Mouse (Mus musculus): ENCODE measurements at regions not wholly inside any gene's neighbourhood (a gene's known extent, or its start where the extent isn't known, plus 50 kb on each side); places are given as distances from the start of the nearest gene placed in this dataset.
A peak's percentile ranks its signal among the peaks of the same experiment; 100 is the strongest.
"Not testable (repeated sequence)": the region's sequence is repeated elsewhere in the genome, so short reads cannot be mapped to it uniquely, and the experiment has no call there.

- no peak for DNase-seq (ENCODE audit: low spot score in 2 of 2)
Measured at GRCm38 (mm10) chr12:119527760-119528159, 213.7 kb downstream of the Macc1 start.

- not testable (repeated sequence) for DNase-seq (ENCODE audit: low spot score in 2 of 2)
Measured at GRCm38 (mm10) chr12:119548376-119548775, 234.3 kb downstream of the Macc1 start.

GRCm38 (mm10) chr12:119576690-119577089 lies 262.6 kb downstream of the Macc1 start:
- DNase-seq (ENCODE audit: low spot score in 2 of 2), result peak in 1 of 2 experiments; percentile 2

- DNase-seq (ENCODE audit: low spot score in 2 of 2), result no peak
Measured at GRCm38 (mm10) chr12:119577280-119577679, 263.2 kb downstream of the Macc1 start.

GRCm38 (mm10) chr12:119601361-119601760 lies 287.3 kb downstream of the Macc1 start:
- DNase-seq (ENCODE audit: low spot score in 2 of 2), result no peak

- DNase-seq (ENCODE audit: low spot score in 2 of 2), result no peak
Measured at GRCm38 (mm10) chr12:119624238-119624637, 310.2 kb downstream of the Macc1 start.

- no peak for DNase-seq (ENCODE audit: low spot score in 2 of 2)
Measured at GRCm38 (mm10) chr12:119655366-119655765, 290.3 kb upstream of the Tmem196 start.
